Mouse (Mus musculus): ENCODE measurements around the gene Nck1. TPM values are rescaled to one million over a fixed set of nuclear protein-coding genes. Genes with fewer than 3 reads are reported as not detected.

Gene Nck1
- polyA plus RNA-seq (2012): 2.1 and 2.6 TPM in 2 replicates

DNA sequence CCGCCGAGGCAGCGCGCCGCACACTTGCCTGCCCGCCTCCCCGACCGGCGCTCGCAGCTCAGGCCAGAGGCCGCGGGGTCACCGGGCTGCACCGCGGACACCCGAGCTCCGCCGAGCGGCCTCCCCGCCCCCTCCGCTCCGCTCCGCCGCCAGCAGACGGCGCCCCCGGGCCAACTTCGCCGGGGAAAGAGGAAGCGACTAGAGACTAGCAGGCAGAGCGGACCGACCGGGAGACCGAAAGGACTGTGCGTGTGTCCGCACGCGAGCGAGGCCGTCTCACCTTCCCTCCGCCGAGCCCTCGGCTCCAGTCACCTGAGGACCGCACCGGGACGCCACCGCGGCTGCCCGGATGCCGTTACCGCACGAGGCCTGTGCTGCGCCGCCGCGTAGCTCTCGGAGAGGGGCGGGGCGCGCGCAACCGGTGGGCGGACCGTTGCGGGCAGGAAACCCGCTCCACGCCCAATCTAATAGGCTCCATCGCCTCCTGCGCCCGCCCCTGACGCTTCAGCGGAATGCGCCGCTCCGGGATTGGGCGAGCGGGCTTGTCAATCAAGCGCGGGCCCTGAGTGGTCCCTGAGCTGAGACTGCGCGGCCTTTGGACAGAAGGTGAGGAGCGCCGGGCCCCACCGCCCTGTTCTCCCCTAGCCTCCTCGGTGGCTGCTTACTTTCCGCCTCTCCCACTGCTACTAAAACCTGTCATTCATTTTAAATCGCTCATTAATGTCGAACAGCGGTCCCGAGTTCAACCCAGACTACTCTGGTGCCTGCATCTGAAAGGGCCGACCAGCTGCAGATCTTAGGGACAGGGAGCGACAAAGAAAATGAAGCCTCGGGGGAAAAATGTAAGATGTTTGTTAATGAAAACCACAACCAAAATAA lies at the start of gene Nck1:
Nck1 (minus strand) TSS at position 420 of the 879 bp plus-strand sequence.

GRCm38 (mm10) chr9:100570626-100571233 lies 24.8 kb upstream of the Nck1 start, which contains the start of gene Slc35g2:
Gene Slc35g2 (minus strand): TSS chr9:100571090.

GRCm38 (mm10) chr9:100486431-100486830 lies 59.5 kb downstream of the Nck1 start, which contains the start of gene Il20rb:
Gene Il20rb (minus strand): TSS chr9:100486788.

Other genes with a start within 250 kb of the Nck1 start
- gene Il20rb, start 59.3 kb downstream of the Nck1 start, polyA plus RNA-seq (2012): 0.94 and 1.5 TPM in 2 replicates
- gene Slc35g2, start 25.0 kb upstream of the Nck1 start, polyA plus RNA-seq (2012): not detected in 2 replicates
- 5.3 and 7.9 TPM in 2 replicates for gene Stag1, start 51.7 kb upstream of the Nck1 start, polyA plus RNA-seq (2012)

Data from megakaryocyte-erythroid progenitor cell, adult 5 weeks (primary cell).